8 mouse cellular contexts compared by ENCODE assay signal in the genomic region with DNA sequence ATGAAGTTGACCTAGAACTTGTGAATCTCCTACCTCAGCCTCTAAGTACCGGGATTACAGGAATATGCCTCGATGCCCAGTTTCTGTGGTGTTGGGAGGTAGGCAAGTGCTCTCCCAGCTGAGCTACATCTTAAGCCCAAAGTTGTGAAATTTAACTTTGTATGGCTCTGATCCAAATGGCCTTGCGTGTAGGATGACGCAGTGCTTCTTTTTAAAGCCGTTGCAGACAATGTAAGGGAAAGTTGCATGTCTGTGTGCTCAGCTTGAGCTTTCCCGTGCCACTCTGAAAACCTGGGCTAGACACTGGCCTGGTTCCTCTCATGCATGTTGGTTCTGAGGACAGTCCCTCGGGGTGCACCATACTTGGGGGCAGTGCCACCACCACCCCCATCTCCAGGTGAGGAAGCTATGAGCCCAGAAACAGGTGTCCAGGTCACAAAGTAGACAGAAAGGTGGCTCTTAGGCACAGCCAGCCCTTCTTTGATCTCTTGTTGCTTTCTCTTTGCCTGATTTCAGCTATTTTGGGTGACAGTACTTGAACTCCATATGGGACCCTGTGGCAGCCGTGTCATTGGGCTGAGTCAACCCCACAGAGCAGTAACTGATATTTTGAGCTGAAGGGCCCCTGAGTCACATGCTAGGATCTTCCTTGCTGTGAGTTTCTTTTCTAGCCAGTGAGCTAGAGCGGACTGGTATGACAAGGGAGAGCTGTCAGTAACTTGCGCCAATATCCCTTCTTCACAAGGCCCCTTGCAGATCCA. TPM values are rescaled to one million over a fixed set of nuclear protein-coding genes. Genes with fewer than 3 reads are reported as not detected.
DNase-seq lines count a peak whose midpoint lies in the region; ATAC-seq and TF ChIP-seq lines count a peak whose summit lies in the region.

No protein-coding gene starts in this region.

- DNase-seq in cerebellum, adult 9-11 months, result peak; percentile 46
- no peak for DNase-seq in thymus, adult 2 months
- DNase-seq in thymus, postnatal 0 days (ENCODE audit: low spot score), result no peak
- DNase-seq in embryo, embryonic 10.5 days (ENCODE audit: low spot score), result no peak
- no peak for DNase-seq in embryo, embryonic 11 days

- H3K4me2 ChIP-seq in intestine, embryonic 15.5 days (replicated peaks), result peak overlapping the region; percentile 43
- H3K4me2 ChIP-seq in neural tube, embryonic 12.5 days (replicated peaks), result peak overlapping the region; percentile 36; the same call in 1 of the 2 replicates

- ATAC-seq in cerebellum, adult (ENCODE audit: insufficient number of reproducible peaks, low FRiP score, low TSS enrichment), result no peak
- no peak for ATAC-seq in intestine, embryonic 15.5 days
- ATAC-seq in neural tube, embryonic 12.5 days (ENCODE audit: low FRiP score, low read depth), result no peak

- H3K9me3 ChIP-seq in intestine, embryonic 15.5 days, result no peaks in the 10 kb centered on the region
- H3K9me3 ChIP-seq in neural tube, embryonic 12.5 days, result no peaks in the 10 kb centered on the region

- TF ChIP-seq POLR2A in thymus, adult 2 months (IDR thresholded peaks at IDR 0.05; ENCODE audit: control insufficient read depth, extremely low read depth, insufficient read depth, low read length, poor library complexity), result no peak

- WGBS in thymus, adult 2 months, result 60% methylated on average over 10 of the region's 10 CpGs
- 65% methylated on average over 10 of the region's 10 CpGs for WGBS in intestine, embryonic 15.5 days
- 77% methylated on average over 10 of the region's 10 CpGs for WGBS in neural tube, embryonic 12.5 days

- peak overlapping the region; percentile 91 for H3K27ac ChIP-seq in thymus, adult 2 months (ENCODE audit: control insufficient read depth, insufficient read depth, low read length)
- H3K27ac ChIP-seq in intestine, embryonic 15.5 days, result peak overlapping the region; percentile 88
- 0 out of 2 replicates have a peak overlapping the region, but pooled peaks have one; percentile 50 for H3K27ac ChIP-seq in neural tube, embryonic 12.5 days

- H3K36me3 ChIP-seq in thymus, adult 2 months (ENCODE audit: control insufficient read depth, insufficient read depth, low read length), result no peaks in the 10 kb centered on the region
- H3K36me3 ChIP-seq in intestine, embryonic 15.5 days, result no peaks in the 10 kb centered on the region
- no peaks in the 10 kb centered on the region for H3K36me3 ChIP-seq in neural tube, embryonic 12.5 days

- peaks cover 19% of the 10 kb centered on the region for H3K4me1 ChIP-seq in thymus, adult 2 months (replicated peaks; ENCODE audit: control insufficient read depth, insufficient read depth, low read length)
- H3K4me1 ChIP-seq in intestine, embryonic 15.5 days (replicated peaks), result peaks cover 53% of the 10 kb centered on the region
- peaks cover 53% of the 10 kb centered on the region for H3K4me1 ChIP-seq in neural tube, embryonic 12.5 days

- no peak for TF ChIP-seq CTCF in thymus, adult 2 months (IDR thresholded peaks at IDR 0.05; ENCODE audit: borderline replicate concordance, control insufficient read depth, extremely low read depth, insufficient read depth, low read length, poor library complexity)

- H3K4me3 ChIP-seq in thymus, adult 2 months (ENCODE audit: control insufficient read depth, insufficient read depth, low read length), result no peak overlapping the region
- H3K4me3 ChIP-seq in intestine, embryonic 15.5 days (replicated peaks), result no peak overlapping the region
- no peak overlapping the region for H3K4me3 ChIP-seq in neural tube, embryonic 12.5 days

- no peaks in the 10 kb centered on the region for H3K27me3 ChIP-seq in thymus, adult 2 months (ENCODE audit: control insufficient read depth, insufficient read depth, low read length)
- no peaks in the 10 kb centered on the region for H3K27me3 ChIP-seq in intestine, embryonic 15.5 days (replicated peaks)
- no peaks in the 10 kb centered on the region for H3K27me3 ChIP-seq in neural tube, embryonic 12.5 days (replicated peaks)

- no peak overlapping the region; the same call in 1 of the 2 replicates for H3K9ac ChIP-seq in intestine, embryonic 15.5 days
- 0 out of 2 replicates have a peak overlapping the region, but pooled peaks have one; percentile 33 for H3K9ac ChIP-seq in neural tube, embryonic 12.5 days

RNA-seq across cellular contexts. Expression of gene Stk40, which starts 6.0 kb away (rescaled TPM):
- polyA plus RNA-seq in thymus, adult 2 months (2012; rRNA removed), result 36.5 and 43.1 TPM in 2 replicates
- polyA plus RNA-seq in thymus, postnatal 0 days (2015; fragmentation: Nextera tagmentation; extraction: Ambion mirVana), result 26.5 and 28.8 TPM in 2 replicates
- 29.5 and 32.1 TPM in 2 replicates for polyA plus RNA-seq in intestine, embryonic 15.5 days (2015; fragmentation: Nextera tagmentation; extraction: Ambion mirVana)
- polyA plus RNA-seq in neural tube, embryonic 12.5 days (2016; fragmentation: Nextera tagmentation; extraction: Ambion mirVana), result 46.2 and 49.4 TPM in 2 replicates

RNA-seq across cellular contexts. Expression of gene Lsm10, which starts 13.4 kb away (rescaled TPM):
- 41.0 and 41.7 TPM in 2 replicates for polyA plus RNA-seq in thymus, adult 2 months (2012; rRNA removed)
- polyA plus RNA-seq in thymus, postnatal 0 days (2015; fragmentation: Nextera tagmentation; extraction: Ambion mirVana), result 55.9 and 61.0 TPM in 2 replicates
- polyA plus RNA-seq in intestine, embryonic 15.5 days (2015; fragmentation: Nextera tagmentation; extraction: Ambion mirVana), result 55.3 TPM in 2 replicates
- polyA plus RNA-seq in neural tube, embryonic 12.5 days (2016; fragmentation: Nextera tagmentation; extraction: Ambion mirVana), result 38.8 and 38.9 TPM in 2 replicates

RNA-seq across cellular contexts. Expression of gene Eva1b, which starts 37.8 kb away (rescaled TPM):
- 94.3 and 95.2 TPM in 2 replicates for polyA plus RNA-seq in thymus, adult 2 months (2012; rRNA removed)
- polyA plus RNA-seq in thymus, postnatal 0 days (2015; fragmentation: Nextera tagmentation; extraction: Ambion mirVana), result 28.2 and 28.7 TPM in 2 replicates
- polyA plus RNA-seq in intestine, embryonic 15.5 days (2015; fragmentation: Nextera tagmentation; extraction: Ambion mirVana), result 41.8 and 44.6 TPM in 2 replicates
- polyA plus RNA-seq in neural tube, embryonic 12.5 days (2016; fragmentation: Nextera tagmentation; extraction: Ambion mirVana), result 28.7 and 33.5 TPM in 2 replicates

RNA-seq across cellular contexts. Expression of gene Oscp1, which starts 51.4 kb away (rescaled TPM):
- polyA plus RNA-seq in thymus, adult 2 months (2012; rRNA removed), result 0.99 and 1.1 TPM in 2 replicates
- 4.8 and 5.0 TPM in 2 replicates for polyA plus RNA-seq in thymus, postnatal 0 days (2015; fragmentation: Nextera tagmentation; extraction: Ambion mirVana)
- polyA plus RNA-seq in intestine, embryonic 15.5 days (2015; fragmentation: Nextera tagmentation; extraction: Ambion mirVana), result 8.9 and 11.0 TPM in 2 replicates
- polyA plus RNA-seq in neural tube, embryonic 12.5 days (2016; fragmentation: Nextera tagmentation; extraction: Ambion mirVana), result 23.7 and 24.1 TPM in 2 replicates

RNA-seq across cellular contexts. Expression of gene Sh3d21, which starts 53.5 kb away (rescaled TPM):
- 0.75 and 1.2 TPM in 2 replicates for polyA plus RNA-seq in thymus, adult 2 months (2012; rRNA removed)
- 2.2 and 2.7 TPM in 2 replicates for polyA plus RNA-seq in thymus, postnatal 0 days (2015; fragmentation: Nextera tagmentation; extraction: Ambion mirVana)
- 12.8 and 12.9 TPM in 2 replicates for polyA plus RNA-seq in intestine, embryonic 15.5 days (2015; fragmentation: Nextera tagmentation; extraction: Ambion mirVana)
- polyA plus RNA-seq in neural tube, embryonic 12.5 days (2016; fragmentation: Nextera tagmentation; extraction: Ambion mirVana), result 2.0 and 2.1 TPM in 2 replicates
